Mouse (Mus musculus): ENCODE data around the gene Mgat5. TPM values are rescaled to one million over a fixed set of nuclear protein-coding genes. Genes with fewer than 3 reads are reported as not detected.

Mgat5 gene
- polyA plus RNA-seq (2012; rRNA removed), result 12.0 and 13.1 TPM in 2 replicates

GRCm38 (mm10) chr1:127204817-127205485, at the start of gene Mgat5:
Mgat5 (plus strand) TSS chr1:127205015.
- H3K36me3 ChIP-seq (ENCODE audit: control insufficient read depth, insufficient read depth, low read length), result no peaks in the 10 kb centered on the region
- peak; percentile 38; the same call in 1 of the 2 replicates for TF ChIP-seq CTCF (conservative IDR thresholded peaks at IDR 0.05; ENCODE audit: insufficient read depth, insufficient read length, low read depth, low read length)
- TF ChIP-seq POLR2A (IDR thresholded peaks at IDR 0.05; ENCODE audit: low read depth, low read length), result peak; percentile 60
- peak within 1 kb of the TSS; percentile 93 for H3K4me3 ChIP-seq (ENCODE audit: insufficient read depth, low read depth, low read length)
- peaks cover 8% of the 10 kb centered on the region; the same call in 1 of the 2 replicates for H3K4me1 ChIP-seq (ENCODE audit: control insufficient read depth, insufficient read depth, low read length)
- WGBS, result under 1% methylated on average over 51 of the region's 51 CpGs
- DNase-seq, result peak; percentile 96
- peak within 1 kb of the TSS; percentile 95 for H3K27ac ChIP-seq (ENCODE audit: insufficient read depth, low read depth, low read length)
- no peaks in the 10 kb centered on the region for H3K27me3 ChIP-seq (replicated peaks; ENCODE audit: control insufficient read depth, insufficient read depth, low read length)

GRCm38 (mm10) chr1:127160118-127160760, 44.6 kb upstream of the Mgat5 start:
- peak overlapping the region; percentile 63 for H3K27ac ChIP-seq (ENCODE audit: insufficient read depth, low read depth, low read length)
- no peak overlapping the region for H3K4me3 ChIP-seq (ENCODE audit: insufficient read depth, low read depth, low read length)
- TF ChIP-seq POLR2A (IDR thresholded peaks at IDR 0.05; ENCODE audit: low read depth, low read length), result no peak
- TF ChIP-seq CTCF (conservative IDR thresholded peaks at IDR 0.05; ENCODE audit: insufficient read depth, insufficient read length, low read depth, low read length), result no peak
- no peaks in the 10 kb centered on the region for H3K27me3 ChIP-seq (replicated peaks; ENCODE audit: control insufficient read depth, insufficient read depth, low read length)
- no peaks in the 10 kb centered on the region for H3K36me3 ChIP-seq (ENCODE audit: control insufficient read depth, insufficient read depth, low read length)
- peak; percentile 90 for DNase-seq
- H3K4me1 ChIP-seq (ENCODE audit: control insufficient read depth, insufficient read depth, low read length), result peaks cover 17% of the 10 kb centered on the region; the same call in 1 of the 2 replicates
- WGBS, result 59% methylated on average over 5 of the region's 5 CpGs

GRCm38 (mm10) chr1:127164589-127165160, 40.1 kb upstream of the Mgat5 start:
- H3K4me1 ChIP-seq (ENCODE audit: control insufficient read depth, insufficient read depth, low read length), result peaks cover 17% of the 10 kb centered on the region; the same call in 1 of the 2 replicates
- H3K27ac ChIP-seq (ENCODE audit: insufficient read depth, low read depth, low read length), result peak overlapping the region; percentile 59; the same call in 1 of the 2 replicates
- peak; percentile 75 for DNase-seq
- WGBS, result 52% methylated on average over 4 of the region's 4 CpGs
- no peaks in the 10 kb centered on the region for H3K36me3 ChIP-seq (ENCODE audit: control insufficient read depth, insufficient read depth, low read length)
- TF ChIP-seq POLR2A (IDR thresholded peaks at IDR 0.05; ENCODE audit: low read depth, low read length) (no peak), CTCF (conservative IDR thresholded peaks at IDR 0.05; ENCODE audit: insufficient read depth, insufficient read length, low read depth, low read length) (no peak)
- no peak overlapping the region for H3K4me3 ChIP-seq (ENCODE audit: insufficient read depth, low read depth, low read length)
- no peaks in the 10 kb centered on the region for H3K27me3 ChIP-seq (replicated peaks; ENCODE audit: control insufficient read depth, insufficient read depth, low read length)

DNA sequence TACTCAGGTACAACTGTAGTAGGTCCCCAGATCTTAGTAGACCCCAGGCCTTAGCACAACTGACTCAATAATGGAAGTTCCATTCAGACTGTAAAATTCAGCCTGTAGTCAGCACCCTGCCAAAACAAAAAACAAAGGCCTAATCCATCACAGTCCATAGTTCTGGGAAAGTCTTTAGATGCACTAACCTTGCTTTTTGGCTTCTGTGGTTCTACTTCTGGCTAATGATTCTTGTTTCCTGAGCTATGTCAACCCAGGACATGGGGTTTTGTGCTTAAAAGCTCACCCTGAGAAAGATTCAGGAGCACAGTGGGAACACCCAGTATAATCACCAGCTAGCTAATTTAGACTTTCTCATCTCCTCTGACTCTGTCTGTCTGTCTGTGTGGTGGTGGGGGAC, 38.3 kb upstream of the Mgat5 start:
- no peak for TF ChIP-seq POLR2A (IDR thresholded peaks at IDR 0.05; ENCODE audit: low read depth, low read length)
- no peak for TF ChIP-seq CTCF (conservative IDR thresholded peaks at IDR 0.05; ENCODE audit: insufficient read depth, insufficient read length, low read depth, low read length)
- Histone ChIP-seq H3K27ac (ENCODE audit: insufficient read depth, low read depth, low read length) (no peak overlapping the region), H3K36me3 (ENCODE audit: control insufficient read depth, insufficient read depth, low read length) (no peaks in the 10 kb centered on the region), H3K4me3 (ENCODE audit: insufficient read depth, low read depth, low read length) (no peak overlapping the region), H3K27me3 (replicated peaks; ENCODE audit: control insufficient read depth, insufficient read depth, low read length) (no peaks in the 10 kb centered on the region), H3K4me1 (ENCODE audit: control insufficient read depth, insufficient read depth, low read length) (peaks cover 10% of the 10 kb centered on the region; the same call in 1 of the 2 replicates)
- peak; percentile 64 for DNase-seq

GRCm38 (mm10) chr1:127167586-127167985, 37.2 kb upstream of the Mgat5 start:
- no peak for DNase-seq
- TF ChIP-seq POLR2A (IDR thresholded peaks at IDR 0.05; ENCODE audit: low read depth, low read length) (no peak), CTCF (conservative IDR thresholded peaks at IDR 0.05; ENCODE audit: insufficient read depth, insufficient read length, low read depth, low read length) (no peak)
- Histone ChIP-seq H3K27ac (ENCODE audit: insufficient read depth, low read depth, low read length) (no peak overlapping the region), H3K4me1 (ENCODE audit: control insufficient read depth, insufficient read depth, low read length) (peaks cover 10% of the 10 kb centered on the region; the same call in 1 of the 2 replicates), H3K27me3 (replicated peaks; ENCODE audit: control insufficient read depth, insufficient read depth, low read length) (no peaks in the 10 kb centered on the region), H3K36me3 (ENCODE audit: control insufficient read depth, insufficient read depth, low read length) (no peaks in the 10 kb centered on the region), H3K4me3 (ENCODE audit: insufficient read depth, low read depth, low read length) (no peak overlapping the region)
- 90% methylated on average over 1 of the region's 1 CpGs for WGBS

GRCm38 (mm10) chr1:127168205-127168604, 36.6 kb upstream of the Mgat5 start:
- no peak for DNase-seq
- no peak overlapping the region for H3K27ac ChIP-seq (ENCODE audit: insufficient read depth, low read depth, low read length)
- no peak overlapping the region for H3K4me3 ChIP-seq (ENCODE audit: insufficient read depth, low read depth, low read length)
- no peaks in the 10 kb centered on the region for H3K36me3 ChIP-seq (ENCODE audit: control insufficient read depth, insufficient read depth, low read length)
- peaks cover 10% of the 10 kb centered on the region; the same call in 1 of the 2 replicates for H3K4me1 ChIP-seq (ENCODE audit: control insufficient read depth, insufficient read depth, low read length)
- H3K27me3 ChIP-seq (replicated peaks; ENCODE audit: control insufficient read depth, insufficient read depth, low read length), result no peaks in the 10 kb centered on the region
- 71% methylated on average over 8 of the region's 8 CpGs for WGBS
- TF ChIP-seq POLR2A (IDR thresholded peaks at IDR 0.05; ENCODE audit: low read depth, low read length) (no peak), CTCF (conservative IDR thresholded peaks at IDR 0.05; ENCODE audit: insufficient read depth, insufficient read length, low read depth, low read length) (no peak)

DNA sequence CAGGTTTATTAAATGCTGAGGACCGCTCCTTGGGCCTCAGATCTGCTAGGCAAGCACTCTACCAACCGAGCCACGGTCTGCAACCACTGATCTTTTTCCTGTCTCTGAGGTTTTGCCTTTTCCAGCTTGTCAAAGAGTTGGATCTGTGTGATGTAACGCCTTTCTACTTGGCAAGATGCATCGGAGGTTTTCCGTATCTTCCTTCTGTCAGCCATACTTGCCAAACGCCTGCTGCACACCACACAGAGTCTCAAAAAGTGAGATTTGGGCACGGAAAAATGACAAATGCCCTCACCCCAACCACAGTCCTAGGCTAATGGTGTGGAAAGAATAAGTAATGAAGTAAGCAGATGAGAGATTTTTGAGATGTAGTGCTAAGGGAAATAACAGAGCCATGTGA, 35.3 kb upstream of the Mgat5 start:
- no peak for DNase-seq
- Histone ChIP-seq H3K27ac (ENCODE audit: insufficient read depth, low read depth, low read length) (no peak overlapping the region), H3K27me3 (replicated peaks; ENCODE audit: control insufficient read depth, insufficient read depth, low read length) (no peaks in the 10 kb centered on the region), H3K36me3 (ENCODE audit: control insufficient read depth, insufficient read depth, low read length) (no peaks in the 10 kb centered on the region), H3K4me3 (ENCODE audit: insufficient read depth, low read depth, low read length) (no peak overlapping the region), H3K4me1 (ENCODE audit: control insufficient read depth, insufficient read depth, low read length) (peaks cover 6% of the 10 kb centered on the region; the same call in 1 of the 2 replicates)
- TF ChIP-seq CTCF (conservative IDR thresholded peaks at IDR 0.05; ENCODE audit: insufficient read depth, insufficient read length, low read depth, low read length) (no peak), POLR2A (IDR thresholded peaks at IDR 0.05; ENCODE audit: low read depth, low read length) (no peak)
- 86% methylated on average over 8 of the region's 8 CpGs for WGBS
